ENCODE assay signal across 30 mouse cellular contexts in the genomic region with DNA sequence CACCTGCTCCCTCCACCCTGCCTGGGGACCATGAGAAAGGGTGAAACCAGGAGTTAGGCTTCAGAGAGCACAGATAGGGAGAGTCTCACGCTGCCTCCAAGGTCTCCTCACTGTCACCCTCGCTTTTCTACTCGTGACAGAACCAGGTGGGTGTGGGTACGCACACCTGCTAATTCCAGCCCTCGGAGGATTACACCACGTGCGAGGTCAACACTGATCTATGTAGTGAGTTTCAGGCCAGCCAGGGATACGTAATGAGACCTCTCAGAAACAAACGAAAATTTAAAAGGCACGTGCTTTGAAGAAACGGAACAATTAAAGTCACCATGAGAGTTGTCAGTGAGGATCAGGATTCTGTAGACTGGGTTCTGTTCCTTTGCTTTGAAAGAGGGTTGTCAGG.
"Had no signal": no experiment of that assay in that cellular context is flagged by ENCODE, and none has a peak within 500 bp of the region (broad histone marks: within the 10 kb centered on the region; RNA-seq: fewer than 3 reads in every experiment).

No protein-coding gene starts in this region.

- DNase-seq: left cerebral cortex, postnatal 4 days; liver; liver, embryonic 13.5 days; liver, postnatal 0 days; lung, adult 18-20 months; lung, embryonic 14.5 days; lung, postnatal 10 days; lung, postnatal 14 days; lung, postnatal 36 days; lung, postnatal 4 days; midbrain, embryonic 14.5 days had no signal

- H3K27ac ChIP-seq: limb, embryonic 10.5 days; limb, embryonic 12.5 days; limb, embryonic 13.5 days; limb, embryonic 15.5 days; liver, embryonic 12.5 days; liver, embryonic 13.5 days; liver, embryonic 14.5 days; liver, embryonic 15.5 days; lung, embryonic 15.5 days; macrophage; midbrain, embryonic 10.5 days; midbrain, embryonic 12.5 days; midbrain, embryonic 13.5 days; midbrain, embryonic 15.5 days had no signal

- H3K27me3 ChIP-seq: limb, embryonic 12.5 days; limb, embryonic 13.5 days; limb, embryonic 15.5 days; liver, embryonic 12.5 days; liver, embryonic 13.5 days; liver, embryonic 15.5 days; lung, embryonic 15.5 days; midbrain, embryonic 12.5 days; midbrain, embryonic 13.5 days; midbrain, embryonic 15.5 days had no signal

- H3K4me3 ChIP-seq: limb, embryonic 10.5 days; limb, embryonic 12.5 days; limb, embryonic 13.5 days; limb, embryonic 15.5 days; liver, embryonic 12.5 days; liver, embryonic 13.5 days; liver, embryonic 15.5 days; lung, embryonic 15.5 days; megakaryocyte, embryonic 14.5 days; midbrain, embryonic 10.5 days; midbrain, embryonic 12.5 days; midbrain, embryonic 13.5 days; midbrain, embryonic 15.5 days; myocyte had no signal

- H3K9me3 ChIP-seq: limb, embryonic 10.5 days; limb, embryonic 12.5 days; limb, embryonic 13.5 days; limb, embryonic 15.5 days; liver, embryonic 12.5 days; liver, embryonic 13.5 days; liver, embryonic 15.5 days; lung, embryonic 15.5 days; megakaryocyte, embryonic 14.5 days; midbrain, embryonic 10.5 days; midbrain, embryonic 12.5 days; midbrain, embryonic 13.5 days; midbrain, embryonic 15.5 days had no signal

- H3K4me1 ChIP-seq: limb, embryonic 10.5 days; limb, embryonic 12.5 days; limb, embryonic 13.5 days; limb, embryonic 15.5 days; liver, embryonic 13.5 days; liver, embryonic 15.5 days; lung, embryonic 15.5 days; midbrain, embryonic 10.5 days; midbrain, embryonic 12.5 days; midbrain, embryonic 13.5 days; midbrain, embryonic 15.5 days had no signal

- ATAC-seq: liver, embryonic 12.5 days; liver, postnatal 0 days; lung, postnatal 0 days; midbrain, embryonic 13.5 days; midbrain, embryonic 15.5 days; midbrain, embryonic 16.5 days had no signal

- H3K4me2 ChIP-seq: limb, embryonic 12.5 days; limb, embryonic 13.5 days; limb, embryonic 15.5 days; liver, embryonic 11.5 days; liver, embryonic 12.5 days; liver, embryonic 13.5 days; liver, embryonic 15.5 days; lung, embryonic 14.5 days; lung, embryonic 15.5 days; midbrain, embryonic 11.5 days; midbrain, embryonic 12.5 days; midbrain, embryonic 13.5 days; midbrain, embryonic 15.5 days had no signal

- H3K9ac ChIP-seq: limb, embryonic 12.5 days; limb, embryonic 13.5 days; limb, embryonic 15.5 days; liver, embryonic 12.5 days; liver, embryonic 13.5 days; liver, embryonic 14.5 days; liver, embryonic 15.5 days; liver, postnatal 0 days; lung, embryonic 14.5 days; lung, embryonic 15.5 days; midbrain, embryonic 12.5 days; midbrain, embryonic 13.5 days; midbrain, embryonic 15.5 days had no signal
